Mouse (Mus musculus) retina, postnatal 1 day (tissue): ENCODE results near the gene Arhgap25.
"Not testable (repeated sequence)": the region's sequence is repeated elsewhere in the genome, so short reads cannot be mapped to it uniquely, and the experiment has no call there.

Source experiments
- DNase-seq: peaks from one replicate; pipeline ENCODE4 v3.0.0-alpha.2; 2012

Gene Arhgap25

DNA sequence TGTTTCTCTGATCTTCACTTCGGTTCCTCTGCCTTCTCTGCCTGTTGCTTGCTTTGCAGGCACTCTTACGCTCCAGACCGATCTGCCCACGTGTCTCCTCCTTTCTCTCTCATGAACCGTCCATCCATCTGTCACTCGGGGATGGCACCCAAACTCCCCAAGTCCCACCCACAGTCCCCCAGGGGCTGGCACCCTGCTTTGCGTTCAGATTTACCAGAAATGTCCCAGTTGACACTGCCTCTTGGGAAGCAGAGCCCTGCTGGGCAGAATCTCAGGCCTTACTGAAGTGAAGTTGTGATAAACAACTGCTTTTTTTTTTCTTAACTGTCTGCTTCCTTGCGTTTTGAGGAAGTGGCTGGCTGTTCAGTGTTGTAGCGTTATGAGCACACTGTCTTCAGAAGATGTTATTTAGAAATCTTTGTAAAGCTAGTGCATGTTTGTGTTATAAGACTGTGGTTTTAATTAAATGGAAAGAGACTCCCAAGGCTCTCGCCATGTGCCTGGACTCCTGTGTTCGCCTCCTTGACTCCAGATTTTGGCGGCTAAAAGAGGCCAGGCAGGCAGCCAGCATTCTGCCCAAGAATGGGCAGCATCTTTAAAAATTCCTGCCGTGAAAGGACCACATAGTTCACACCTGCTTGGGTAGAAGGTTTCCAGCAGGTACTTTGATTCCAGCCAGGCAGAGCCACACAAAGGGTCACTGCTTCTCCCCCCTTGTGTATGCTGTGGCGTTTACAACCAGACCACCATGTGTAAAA is at the start of gene Arhgap25:
Gene Arhgap25 (minus strand): TSS at position 307 of the 758 bp plus-strand sequence.
- no peak for DNase-seq

GRCm38 (mm10) chr6:87582456-87582855 is 49.4 kb upstream of the Arhgap25 start:
- DNase-seq, result no peak

DNA sequence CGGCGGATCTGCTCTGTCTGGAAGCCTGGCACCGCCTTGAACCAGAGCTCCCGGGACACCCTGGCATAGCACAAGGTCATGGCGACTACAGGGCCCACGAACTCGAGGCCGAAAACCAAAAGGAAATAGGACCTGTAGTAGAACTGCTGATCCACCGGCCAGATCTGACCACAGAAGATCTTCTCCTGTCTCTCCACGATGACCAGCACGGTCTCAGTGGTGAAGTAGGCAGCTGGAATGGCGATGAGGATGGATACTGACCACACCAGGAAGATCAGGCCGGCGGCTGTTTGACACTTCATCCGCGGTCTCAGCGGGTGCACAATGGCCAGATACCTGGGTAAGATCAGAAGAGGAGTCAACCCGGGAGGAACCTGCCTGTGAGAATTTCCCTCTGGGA is 48.5 kb upstream of the Arhgap25 start:
- DNase-seq, result no peak

DNA sequence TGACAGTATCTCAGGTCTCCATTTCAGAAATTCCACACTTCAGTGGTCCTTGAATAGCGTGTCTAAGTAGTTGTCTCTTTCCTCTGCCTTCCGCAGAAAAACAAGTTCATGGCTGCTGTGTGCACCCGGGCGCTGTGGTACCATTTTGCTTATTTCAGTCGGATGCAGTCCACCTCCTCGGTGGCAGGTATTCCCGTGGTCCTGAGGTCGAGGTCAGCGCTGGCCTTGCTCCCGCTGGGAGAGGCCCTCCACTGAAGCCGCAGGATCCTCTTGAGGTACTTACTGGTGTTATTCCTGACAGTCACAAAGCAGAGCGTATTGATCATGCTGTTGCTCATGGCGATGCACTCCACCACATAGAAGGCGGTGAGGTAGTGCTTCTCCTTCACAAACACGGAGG is 48.0 kb upstream of the Arhgap25 start:
- no peak for DNase-seq

- peak; percentile 28 for DNase-seq
These were observed 45.2 kb upstream of the Arhgap25 start for GRCm38 (mm10) chr6:87578247-87578646.

DNA sequence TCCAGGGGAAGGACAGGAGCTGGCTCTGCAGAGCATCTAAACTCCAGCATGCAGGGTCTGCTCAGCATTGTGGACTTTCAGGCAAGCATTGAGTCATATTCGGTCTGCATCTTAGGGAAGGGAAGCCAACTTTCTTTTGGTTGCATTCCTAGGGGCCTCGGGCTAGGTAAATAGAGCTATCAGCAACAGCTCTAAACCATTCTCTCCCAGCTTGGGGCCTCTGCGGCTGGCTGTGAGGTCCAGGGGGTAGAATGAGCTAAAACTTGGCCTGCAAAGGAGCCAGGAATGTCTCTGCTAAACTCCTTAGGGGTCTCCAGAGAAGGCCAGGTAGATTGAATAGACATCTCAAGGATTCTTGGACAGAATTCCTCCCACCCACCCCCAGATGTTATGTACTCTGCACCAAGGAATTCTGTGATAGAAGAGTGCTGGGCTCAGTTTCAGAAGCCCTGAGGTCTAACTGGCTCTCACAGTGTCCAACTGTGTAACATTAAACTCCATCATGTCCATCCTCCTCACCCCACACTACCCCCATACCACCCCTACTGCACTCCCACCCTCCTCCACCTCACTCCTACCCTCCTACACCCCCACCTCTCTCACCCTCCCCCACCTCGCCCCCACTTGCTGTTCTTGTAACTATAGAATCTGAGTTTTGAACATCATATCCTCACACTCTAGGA is 43.7 kb upstream of the Arhgap25 start:
- no peak for DNase-seq

DNA sequence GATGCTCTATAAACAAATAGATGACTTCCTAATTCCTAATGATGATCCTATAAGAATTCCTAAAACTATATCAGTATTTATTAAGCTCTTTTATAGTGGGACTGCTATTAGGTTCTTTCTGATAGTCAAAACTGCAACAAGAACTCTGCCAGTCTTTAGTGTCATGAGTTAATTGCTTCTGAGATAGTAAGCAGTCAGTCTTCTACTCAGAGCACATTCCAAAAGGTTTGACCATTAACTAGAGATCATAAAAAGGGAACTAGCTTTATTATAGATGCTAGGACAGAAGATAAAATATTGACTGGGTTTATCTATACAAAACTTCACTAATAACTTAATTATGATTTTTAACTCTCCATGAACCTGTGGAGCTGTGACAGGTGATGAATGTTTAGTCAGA is 38.8 kb upstream of the Arhgap25 start:
- DNase-seq, result not testable (repeated sequence)

DNA sequence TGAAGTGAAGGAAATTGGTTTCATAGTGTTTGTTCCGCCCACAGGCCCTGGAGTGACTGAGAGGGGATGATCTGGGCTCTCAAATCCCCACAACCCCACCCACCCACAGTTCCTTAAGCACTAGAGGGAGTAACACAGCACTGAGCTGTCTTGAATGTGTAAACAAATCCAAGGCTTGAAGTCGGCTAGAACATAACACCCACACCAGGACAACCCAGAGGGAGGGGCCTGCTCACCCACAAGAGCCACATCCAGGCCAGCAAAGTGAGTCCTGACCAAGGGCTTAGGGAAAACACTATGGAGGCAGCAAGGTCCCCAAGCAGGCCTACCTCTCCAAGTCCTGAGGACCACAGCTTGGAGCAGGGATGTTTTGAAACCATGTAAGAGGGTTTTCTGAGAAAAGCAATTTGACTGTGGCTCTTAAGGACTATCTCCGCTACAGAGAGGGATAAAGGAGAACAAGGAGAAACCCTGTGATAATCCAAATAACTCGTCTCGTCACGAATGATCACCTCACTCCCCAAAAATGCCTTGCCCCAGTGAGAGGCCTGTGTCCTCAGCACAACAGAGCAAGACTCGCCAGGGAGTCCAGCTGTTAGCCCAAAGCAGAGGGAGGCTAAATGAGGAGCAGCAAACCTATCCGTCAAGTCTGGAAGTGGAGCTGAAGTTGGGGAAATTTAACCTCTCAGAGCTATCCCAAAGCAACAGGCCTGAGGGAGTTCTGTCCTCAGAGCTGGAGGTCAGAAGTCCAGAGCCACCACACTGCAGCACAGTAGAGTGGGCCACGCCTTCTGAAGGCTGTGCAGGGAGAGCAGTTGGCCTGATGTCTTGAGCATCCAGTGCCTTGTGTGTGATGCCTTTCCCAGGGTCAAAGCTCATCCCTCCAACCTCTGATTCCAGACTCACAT is 34.9 kb upstream of the Arhgap25 start:
- no peak for DNase-seq

- DNase-seq, result no peak
These were observed 32.1 kb upstream of the Arhgap25 start for GRCm38 (mm10) chr6:87565166-87565565.

- no peak for DNase-seq
These were observed 31.3 kb upstream of the Arhgap25 start for GRCm38 (mm10) chr6:87564356-87564755.

GRCm38 (mm10) chr6:87553724-87554123 is 20.7 kb upstream of the Arhgap25 start:
- no peak for DNase-seq

GRCm38 (mm10) chr6:87552054-87552807 is 19.2 kb upstream of the Arhgap25 start:
- no peak for DNase-seq

- no peak for DNase-seq
These were observed 14.8 kb upstream of the Arhgap25 start for GRCm38 (mm10) chr6:87547836-87548235.

GRCm38 (mm10) chr6:87547431-87547830 is 14.4 kb upstream of the Arhgap25 start:
- DNase-seq, result no peak

DNA sequence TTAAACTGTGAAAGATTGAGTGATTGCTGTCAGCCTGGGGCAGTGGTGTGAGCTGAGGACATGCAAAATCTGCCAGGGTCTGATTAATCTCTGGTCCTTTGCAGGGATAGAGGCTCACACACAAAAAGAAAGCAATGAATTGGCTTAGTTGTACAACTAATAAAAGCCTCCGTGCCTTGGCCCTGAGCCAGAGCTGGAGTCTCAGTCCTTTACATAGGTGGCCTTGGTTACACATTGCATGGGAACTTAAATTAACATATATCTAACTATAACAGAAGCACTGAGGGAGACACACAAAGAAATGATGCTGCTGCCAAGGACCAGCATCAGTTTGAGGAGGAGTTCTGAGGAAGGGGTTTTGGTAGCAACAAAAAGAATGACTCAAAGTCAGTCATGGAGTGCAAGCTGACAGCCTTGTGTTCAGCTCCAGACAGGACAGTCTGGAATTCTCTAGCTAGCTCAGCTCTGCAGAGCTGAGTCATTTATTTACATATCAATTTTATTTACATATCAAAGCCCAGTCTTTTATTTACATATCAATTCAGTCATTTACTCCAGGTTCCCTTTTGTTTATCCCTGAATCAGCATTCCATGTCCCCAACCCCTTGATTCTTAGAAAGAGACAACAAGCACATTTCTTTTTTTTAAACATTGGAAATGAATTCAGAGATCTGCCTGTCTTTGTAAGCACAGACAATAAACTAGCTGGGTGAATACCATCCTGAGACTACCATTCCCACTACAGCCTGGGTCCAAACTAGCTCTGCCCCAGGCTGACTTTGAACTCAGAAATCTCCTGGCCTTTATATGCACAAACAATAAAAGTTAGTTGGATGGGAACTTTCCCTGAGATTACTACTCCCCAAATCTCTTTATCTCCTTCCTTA is 12.5 kb upstream of the Arhgap25 start:
- no peak for DNase-seq

DNA sequence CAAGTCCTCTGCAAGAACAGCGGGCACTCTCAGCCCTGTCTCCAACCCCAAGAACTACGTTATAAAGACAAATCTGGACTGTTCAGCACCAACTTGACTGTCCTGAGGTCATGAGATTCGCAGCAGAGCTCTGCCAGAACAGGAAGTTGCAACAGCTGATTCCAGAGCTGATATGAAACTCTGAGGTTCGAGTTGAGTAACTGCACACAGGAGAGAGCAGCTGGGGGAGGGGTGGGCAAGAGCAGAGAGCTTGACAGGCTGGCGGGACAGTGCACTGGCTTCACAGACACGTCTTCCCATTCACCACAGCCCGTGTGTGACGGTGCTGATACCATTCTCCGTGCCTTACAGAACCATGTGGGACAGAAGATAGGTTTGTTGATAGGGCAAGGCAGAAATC is 9.0 kb upstream of the Arhgap25 start:
- no peak for DNase-seq

- no peak for DNase-seq
These were observed 8.1 kb upstream of the Arhgap25 start for GRCm38 (mm10) chr6:87541171-87541571.

- no peak for DNase-seq
These were observed 5.6 kb upstream of the Arhgap25 start for GRCm38 (mm10) chr6:87538376-87539270.

- DNase-seq, result no peak
These were observed 4.6 kb upstream of the Arhgap25 start for GRCm38 (mm10) chr6:87537678-87538077.

- DNase-seq, result no peak
These were observed 3.2 kb upstream of the Arhgap25 start for GRCm38 (mm10) chr6:87536270-87536669.
